Mouse (Mus musculus) neural tube, embryonic 11.5 days (tissue): Measurements from ENCODE around the gene Mcemp1. TPM values are rescaled to one million over a fixed set of nuclear protein-coding genes. Genes with fewer than 3 reads are reported as not detected.

ENCODE experiments used
- ATAC-seq: fragments of 200-750 bp; cut with Nextera tagmentation; 2 replicates; pipeline ENCODE4 v1.8.0; 2017; ENCODE audit warnings: moderate number of reproducible peaks, mild to moderate bottlenecking, moderate TSS enrichment, moderate library complexity; ENCODE audit not compliant: insufficient read depth, low FRiP score, low TSS enrichment
- DNase-seq: peaks from one replicate; pipeline ENCODE4 v3.0.0-alpha.2; 2015; ENCODE audit warnings: low spot score
- H3K27ac ChIP-seq: fragments of 300-500 bp; sonication (generic); 2 replicates; pipeline ENCODE4 v1.5.1; 2014; ENCODE audit warnings: low read depth, mild to moderate bottlenecking, low read length
- H3K27me3 ChIP-seq: fragments of 300-500 bp; sonication (generic); 2 replicates; pipeline ENCODE4 v1.6.1; 2014; ENCODE audit warnings: mild to moderate bottlenecking, low read length, mixed read lengths; ENCODE audit not compliant: control insufficient read depth, insufficient read depth
- H3K36me3 ChIP-seq: fragments of 300-500 bp; sonication (generic); 2 replicates; pipeline ENCODE4 v1.6.1; 2014; ENCODE audit warnings: mild to moderate bottlenecking, low read length, moderate library complexity, mixed read lengths; ENCODE audit not compliant: control insufficient read depth, insufficient read depth
- H3K4me1 ChIP-seq: fragments of 300-500 bp; sonication (generic); 2 replicates; pipeline ENCODE4 v1.6.1; 2014; ENCODE audit warnings: low read length, mixed read lengths; ENCODE audit not compliant: control insufficient read depth, insufficient read depth
- H3K4me2 ChIP-seq: fragments of 300-500 bp; sonication (generic); 2 replicates; pipeline ENCODE4 v1.6.1; 2014; ENCODE audit warnings: low read depth, mild to moderate bottlenecking, moderate library complexity
- H3K4me3 ChIP-seq: fragments of 300-500 bp; sonication (generic); 2 replicates; pipeline ENCODE4 v1.5.1; 2014; ENCODE audit warnings: low read depth, low read length
- H3K9ac ChIP-seq: fragments of 300-500 bp; sonication (generic); 2 replicates; pipeline ENCODE4 v1.6.1; 2014; ENCODE audit warnings: mild to moderate bottlenecking, low read length
- H3K9me3 ChIP-seq: fragments of 300-500 bp; sonication (generic); 2 replicates; pipeline ENCODE4 v1.6.1; 2016; ENCODE audit warnings: low read length; ENCODE audit not compliant: control insufficient read depth
- WGBS: fragments of 180-500 bp; shearing (Covaris S2); extraction: QIAGEN DNeasy Blood & Tissue Kit; methylation state at CpG from one replicate; pipeline ENCODE4 v1.1.7; 2014; 5-methylcytosine and 5-hydroxymethylcytosine counted together
- polyA plus RNA-seq: library from polyadenylated mRNA; unstranded; fragments of >200 nt; fragmentation: Nextera tagmentation; extraction: Ambion mirVana; gene quantifications from 2 replicates; pipeline ENCODE4 v1.2.1, GENCODE M21; 2014

Mcemp1 gene
- polyA plus RNA-seq, 1 experiment from 2014 or later = not detected

DNA sequence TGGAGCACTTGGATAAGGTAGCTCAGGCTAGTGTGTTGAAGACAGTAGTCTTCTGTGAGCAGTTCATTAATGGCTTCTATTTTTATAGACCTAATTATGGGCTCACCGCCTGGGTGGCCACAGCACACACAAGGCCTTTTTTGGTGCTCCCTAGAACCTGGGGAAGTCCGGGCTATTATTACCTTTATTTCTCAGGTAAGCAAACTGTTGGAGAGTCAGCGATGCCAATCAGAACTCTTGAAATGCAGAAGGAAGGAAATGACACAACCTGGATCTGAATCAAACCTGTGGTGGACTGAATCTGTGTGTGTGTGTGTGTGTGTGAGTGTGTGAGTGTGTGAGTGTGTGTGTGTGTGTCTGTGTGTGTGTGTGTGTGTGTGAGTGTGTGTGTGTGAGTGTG lies 28.6 kb downstream of the Mcemp1 start, which contains the start of gene Fcer2a:
Fcer2a (minus strand) TSS at position 55 of the 400 bp plus-strand sequence.
- no peak within 1 kb of the TSS for H3K4me3 ChIP-seq
- no peaks in the 10 kb centered on the region for H3K4me1 ChIP-seq
- H3K9me3 ChIP-seq = no peaks in the 10 kb centered on the region
- DNase-seq (no peak), ATAC-seq (no peak)
- no peaks in the 10 kb centered on the region for H3K36me3 ChIP-seq
- no peak within 1 kb of the TSS for H3K4me2 ChIP-seq
- no peak within 1 kb of the TSS for H3K9ac ChIP-seq
- no peaks in the 10 kb centered on the region for H3K27me3 ChIP-seq
- 81% methylated on average over 3 of the region's 3 CpGs for WGBS
- H3K27ac ChIP-seq = no peak within 1 kb of the TSS

DNA sequence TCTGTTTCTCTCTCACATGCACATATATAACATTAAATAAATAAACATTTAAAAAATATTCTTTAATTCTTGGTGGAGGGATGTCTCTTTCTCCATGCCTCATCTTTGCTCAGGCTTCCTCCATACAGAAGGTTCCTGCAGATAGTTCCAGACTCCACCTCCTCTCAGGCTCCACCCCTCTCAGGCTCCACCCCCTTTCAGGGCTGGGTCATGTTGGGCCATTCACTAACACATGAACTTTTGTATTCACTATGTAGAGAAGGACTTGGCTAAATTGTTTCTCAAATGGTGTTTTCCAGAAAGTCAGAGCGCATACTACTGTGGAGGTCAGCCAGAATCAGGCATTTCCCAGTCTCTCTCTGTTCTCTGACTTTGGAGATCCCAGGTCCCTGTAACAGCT lies 35.9 kb downstream of the Mcemp1 start:
- H3K27me3 ChIP-seq = no peaks in the 10 kb centered on the region
- no peaks in the 10 kb centered on the region for H3K9me3 ChIP-seq
- WGBS = 96% methylated on average over 1 of the region's 1 CpGs
- ATAC-seq (no peak), DNase-seq (no peak)
- no peak overlapping the region for H3K9ac ChIP-seq
- H3K27ac ChIP-seq = no peak overlapping the region
- H3K4me2 ChIP-seq = no peak overlapping the region
- no peaks in the 10 kb centered on the region for H3K4me1 ChIP-seq
- no peaks in the 10 kb centered on the region for H3K36me3 ChIP-seq
- no peak overlapping the region for H3K4me3 ChIP-seq

DNA sequence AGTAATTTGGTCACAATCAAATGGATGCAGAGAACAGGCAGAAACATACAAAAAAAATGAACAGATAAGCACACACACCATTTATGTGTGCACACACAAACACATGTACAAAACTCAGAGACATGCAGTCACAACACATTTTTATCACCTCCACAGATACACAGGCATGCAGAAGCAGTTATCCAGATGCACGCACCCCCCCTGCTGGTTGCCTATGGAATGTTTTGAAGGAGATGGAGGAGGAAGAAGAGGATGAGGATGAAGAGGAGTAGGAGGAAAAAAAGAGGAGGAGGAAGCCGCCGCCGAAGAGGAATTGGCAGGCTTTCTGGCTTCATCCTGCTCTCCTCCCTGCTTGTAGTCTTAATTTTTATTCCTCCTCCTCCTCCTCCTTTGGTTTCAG lies 40.2 kb downstream of the Mcemp1 start:
- Histone ChIP-seq H3K27me3 (no peaks in the 10 kb centered on the region), H3K27ac (no peak overlapping the region), H3K9ac (no peak overlapping the region), H3K9me3 (no peaks in the 10 kb centered on the region), H3K4me2 (no peak overlapping the region), H3K4me1 (no peaks in the 10 kb centered on the region), H3K36me3 (no peaks in the 10 kb centered on the region), H3K4me3 (no peak overlapping the region)
- no peak for DNase-seq
- WGBS = 72% methylated on average over 4 of the region's 4 CpGs
- ATAC-seq = no peak

DNA sequence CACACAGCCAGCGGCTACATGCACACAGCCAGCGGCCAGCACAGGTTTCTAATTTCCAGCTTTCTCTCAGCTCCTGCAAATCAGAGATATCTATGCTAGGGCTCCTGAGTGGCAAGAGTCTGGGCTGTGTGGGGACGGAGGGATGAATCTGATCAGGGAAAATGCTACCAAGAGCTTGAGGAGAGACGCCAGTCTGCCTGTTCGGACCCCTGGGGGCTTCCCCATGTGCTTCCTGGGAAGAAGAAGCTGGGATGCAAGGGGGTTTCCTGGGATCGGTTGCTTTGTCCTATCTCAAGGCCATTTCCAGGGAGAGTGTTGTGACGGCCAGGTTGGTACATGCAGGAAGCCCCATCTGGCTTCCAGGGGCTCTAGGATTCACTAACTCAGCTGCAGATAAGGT lies 42.1 kb downstream of the Mcemp1 start:
- no peak for ATAC-seq
- no peaks in the 10 kb centered on the region for H3K36me3 ChIP-seq
- H3K4me2 ChIP-seq = no peak overlapping the region
- no peaks in the 10 kb centered on the region for H3K27me3 ChIP-seq
- H3K4me1 ChIP-seq = no peaks in the 10 kb centered on the region
- no peak overlapping the region for H3K27ac ChIP-seq
- H3K9me3 ChIP-seq = no peaks in the 10 kb centered on the region
- no peak for DNase-seq
- H3K4me3 ChIP-seq = no peak overlapping the region
- 69% methylated on average over 7 of the region's 7 CpGs for WGBS
- H3K9ac ChIP-seq = no peak overlapping the region

DNA sequence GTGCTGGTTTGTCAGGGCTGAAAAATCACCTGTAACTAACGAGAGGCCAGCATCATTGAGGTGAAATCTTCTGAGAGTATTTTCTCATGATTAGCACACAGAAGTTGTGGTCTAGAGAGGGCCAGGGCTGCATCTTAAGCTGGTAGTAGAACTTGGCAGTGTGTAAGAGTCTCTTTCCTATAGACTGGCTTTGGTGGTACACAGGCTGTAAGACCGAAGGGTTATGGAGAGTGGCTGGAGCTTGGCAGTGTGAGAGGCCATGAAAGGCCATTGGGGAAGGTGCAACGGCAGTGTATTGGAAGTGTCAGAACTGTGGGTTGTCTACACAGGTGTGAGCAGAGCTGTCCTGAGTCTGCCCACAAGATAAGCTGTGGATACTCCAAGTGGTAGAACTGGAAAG lies 44.8 kb downstream of the Mcemp1 start:
- no peaks in the 10 kb centered on the region for H3K27me3 ChIP-seq
- DNase-seq (no peak), ATAC-seq (no peak)
- 81% methylated on average over 3 of the region's 3 CpGs for WGBS
- H3K27ac ChIP-seq = no peak overlapping the region
- no peaks in the 10 kb centered on the region for H3K9me3 ChIP-seq
- no peak overlapping the region for H3K4me3 ChIP-seq
- no peaks in the 10 kb centered on the region for H3K4me1 ChIP-seq
- no peak overlapping the region for H3K4me2 ChIP-seq
- no peaks in the 10 kb centered on the region for H3K36me3 ChIP-seq
- no peak overlapping the region for H3K9ac ChIP-seq

DNA sequence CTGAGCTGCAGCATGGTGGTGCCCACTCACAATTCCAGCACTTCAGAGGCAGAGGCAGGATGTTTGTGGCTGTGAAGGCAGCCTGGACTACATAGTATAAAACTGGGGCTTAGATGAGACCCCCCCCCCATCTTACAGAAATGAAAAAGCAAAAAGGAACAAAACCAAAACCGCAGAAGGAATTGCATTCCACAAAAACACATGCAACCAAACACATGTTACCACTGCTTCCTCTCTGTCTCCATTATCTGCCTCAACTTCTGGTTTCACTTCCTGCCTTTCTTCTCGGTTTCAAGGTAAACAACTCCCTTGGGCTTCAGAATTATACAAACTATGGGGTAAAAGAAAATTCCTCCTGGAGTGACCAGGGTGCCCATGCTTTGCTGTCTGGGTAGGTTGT lies 46.1 kb downstream of the Mcemp1 start:
- DNase-seq = no peak
- Histone ChIP-seq H3K4me3 (no peak overlapping the region), H3K4me1 (no peaks in the 10 kb centered on the region), H3K9ac (no peak overlapping the region), H3K36me3 (no peaks in the 10 kb centered on the region), H3K9me3 (no peaks in the 10 kb centered on the region), H3K4me2 (no peak overlapping the region), H3K27me3 (no peaks in the 10 kb centered on the region), H3K27ac (no peak overlapping the region)
- no peak for ATAC-seq
- WGBS = 64% methylated on average over 2 of the region's 2 CpGs

DNA sequence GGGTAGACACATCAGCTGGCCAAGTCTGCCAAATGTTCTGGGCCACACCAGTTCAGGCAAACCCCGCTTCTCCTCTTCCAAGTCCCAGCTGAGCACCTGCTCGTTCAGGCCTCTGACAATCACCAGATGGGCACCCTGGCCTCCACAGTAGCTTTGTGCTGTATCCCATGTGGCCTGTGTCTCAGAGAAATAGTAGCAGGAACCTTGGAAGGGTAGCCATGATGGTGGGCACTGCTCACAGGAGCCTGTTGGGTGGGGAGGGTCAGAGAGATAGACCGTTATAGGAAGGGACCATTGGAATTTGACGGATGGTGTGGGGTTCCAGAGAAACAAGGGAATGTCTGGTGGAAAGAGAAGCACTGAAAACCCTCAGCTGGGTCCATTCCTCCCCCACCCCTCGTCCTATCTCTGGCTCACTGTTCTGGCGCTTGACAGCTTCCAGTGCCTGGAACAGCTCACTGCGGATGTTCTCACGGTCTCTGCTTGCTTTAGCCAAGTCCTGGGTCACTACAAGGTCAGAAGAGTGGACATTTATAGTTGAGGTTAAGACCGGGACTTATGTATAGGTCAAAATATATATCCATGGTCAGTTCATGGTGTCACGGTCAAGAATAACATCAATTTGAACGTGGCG lies 51.9 kb downstream of the Mcemp1 start:
- H3K4me2 ChIP-seq = no peak overlapping the region
- H3K4me1 ChIP-seq = no peaks in the 10 kb centered on the region
- 88% methylated on average over 12 of the region's 12 CpGs for WGBS
- no peaks in the 10 kb centered on the region for H3K27me3 ChIP-seq
- ATAC-seq (no peak), DNase-seq (no peak)
- no peak overlapping the region for H3K4me3 ChIP-seq
- no peak overlapping the region for H3K9ac ChIP-seq
- H3K27ac ChIP-seq = no peak overlapping the region
- no peaks in the 10 kb centered on the region for H3K36me3 ChIP-seq
- H3K9me3 ChIP-seq = no peaks in the 10 kb centered on the region

DNA sequence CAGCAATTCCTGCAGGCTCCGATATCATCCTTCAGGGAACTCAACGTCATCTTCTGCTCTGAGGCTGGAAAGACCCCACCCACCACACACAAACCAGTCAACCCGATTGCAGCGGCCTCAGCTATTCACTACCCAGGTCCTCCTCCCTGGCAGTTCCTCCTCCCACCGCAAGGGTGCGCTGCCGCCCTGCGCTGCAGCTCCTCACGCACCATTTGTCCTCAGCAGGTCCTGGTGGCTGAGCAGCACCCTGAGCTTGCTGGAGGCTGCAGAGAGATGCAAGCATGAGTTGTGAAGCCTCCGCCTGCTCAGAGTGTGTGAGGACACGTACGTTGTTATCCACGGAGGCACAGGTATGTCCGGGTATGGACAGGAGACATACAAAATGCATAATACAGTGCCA lies 53.0 kb downstream of the Mcemp1 start:
- H3K9me3 ChIP-seq = no peaks in the 10 kb centered on the region
- no peak overlapping the region for H3K9ac ChIP-seq
- WGBS = 16% methylated on average over 14 of the region's 14 CpGs
- no peaks in the 10 kb centered on the region for H3K36me3 ChIP-seq
- H3K4me3 ChIP-seq = no peak overlapping the region
- peak; percentile 67 for DNase-seq
- peak; percentile 61; the same call in 1 of the 2 replicates for ATAC-seq
- H3K4me1 ChIP-seq = no peaks in the 10 kb centered on the region
- no peak overlapping the region for H3K27ac ChIP-seq
- no peak overlapping the region for H3K4me2 ChIP-seq
- no peaks in the 10 kb centered on the region for H3K27me3 ChIP-seq
